Comparison of ENCODE assay signal across 20 mouse cellular contexts in the genomic region with DNA sequence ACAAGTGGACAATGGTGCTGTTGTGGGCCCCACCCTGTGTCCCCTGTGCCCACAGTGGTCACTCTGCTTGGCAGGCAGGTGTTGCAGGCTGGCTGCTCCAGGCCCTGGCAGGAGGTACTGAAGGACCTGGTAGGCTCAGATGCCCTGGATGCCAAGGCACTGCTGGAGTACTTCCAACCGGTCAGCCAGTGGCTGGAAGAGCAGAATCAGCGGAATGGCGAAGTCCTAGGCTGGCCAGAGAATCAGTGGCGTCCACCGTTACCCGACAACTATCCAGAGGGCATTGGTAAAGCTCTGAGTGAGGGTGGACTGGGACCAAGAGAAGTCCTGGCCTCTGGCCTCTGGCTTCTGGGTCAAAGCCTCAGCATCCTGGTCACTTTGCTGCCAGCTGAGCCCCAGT. TPM values are rescaled to one million over a fixed set of nuclear protein-coding genes. Genes with fewer than 3 reads are reported as not detected.
DNase-seq lines count a peak whose midpoint lies in the region; ATAC-seq and TF ChIP-seq lines count a peak whose summit lies in the region.
"Had no signal": no experiment of that assay in that cellular context is flagged by ENCODE, and none has a peak within 500 bp of the region (broad histone marks: within the 10 kb centered on the region; RNA-seq: fewer than 3 reads in every experiment).

No protein-coding gene starts in this region.

- no peak overlapping the region for H3K9ac ChIP-seq in liver, adult 2 months (ENCODE audit: low read depth, low read length)
- no peak overlapping the region for H3K9ac ChIP-seq in liver, embryonic 11.5 days (ENCODE audit: low read depth, low read length)
- H3K9ac ChIP-seq: heart, embryonic 15.5 days; hindbrain, embryonic 13.5 days had no signal

- intact Hi-C loops in gastrocnemius, adult 2 months (cut with DNase I) = loop anchor here (10.0 kb wide), 1 partner anchor 50 kb away; no protein-coding TSS in a partner anchor

- TF ChIP-seq CTCF in liver, adult 2 months (IDR thresholded peaks at IDR 0.05; ENCODE audit: low read depth, low read length) = no peak
- no peak for TF ChIP-seq CTCF in gastrocnemius, adult 2 months (IDR thresholded peaks at IDR 0.05)

- H3K4me1 ChIP-seq in liver, adult 2 months (ENCODE audit: control insufficient read depth, insufficient read depth, low read length) = no peaks in the 10 kb centered on the region
- no peaks in the 10 kb centered on the region for H3K4me1 ChIP-seq in liver, embryonic 11.5 days (replicated peaks; ENCODE audit: control insufficient read depth, insufficient read depth, low read length)
- no peaks in the 10 kb centered on the region; the same call in 1 of the 2 replicates for H3K4me1 ChIP-seq in forebrain, embryonic 10.5 days
- H3K4me1 ChIP-seq: heart, embryonic 15.5 days; hindbrain, embryonic 13.5 days had no signal

- H3K36me3 ChIP-seq in liver, adult 2 months (ENCODE audit: control insufficient read depth, insufficient read depth, low read length) = no peaks in the 10 kb centered on the region
- no peaks in the 10 kb centered on the region for H3K36me3 ChIP-seq in liver, embryonic 11.5 days (ENCODE audit: control insufficient read depth, insufficient read depth, low read length)
- H3K36me3 ChIP-seq in forebrain, embryonic 10.5 days (replicated peaks) = no peaks in the 10 kb centered on the region
- H3K36me3 ChIP-seq: heart, embryonic 15.5 days; hindbrain, embryonic 13.5 days had no signal

- 32% methylated on average over 6 of the region's 6 CpGs for WGBS in liver, adult 2 months
- 91% methylated on average over 6 of the region's 6 CpGs for WGBS in liver, embryonic 11.5 days
- 93% methylated on average over 6 of the region's 6 CpGs for WGBS in forebrain, embryonic 10.5 days

- no peak for TF ChIP-seq POLR2A in liver, adult 2 months (IDR thresholded peaks at IDR 0.05; ENCODE audit: extremely low read depth, insufficient read depth, low read length)

- H3K4me3 ChIP-seq in liver, adult 2 months (ENCODE audit: insufficient read depth, low read depth, low read length) = no peak overlapping the region
- H3K4me3 ChIP-seq in liver, embryonic 11.5 days (ENCODE audit: low read depth, low read length) = no peak overlapping the region
- H3K4me3 ChIP-seq in gastrocnemius, adult 2 months = no peak overlapping the region
- no peak overlapping the region for H3K4me3 ChIP-seq in forebrain, embryonic 10.5 days
- H3K4me3 ChIP-seq: heart, embryonic 15.5 days; hindbrain, embryonic 13.5 days had no signal

- no peak overlapping the region for H3K27ac ChIP-seq in liver, adult 2 months (replicated peaks; ENCODE audit: insufficient read depth, low read depth, low read length)
- no peak overlapping the region for H3K27ac ChIP-seq in liver, embryonic 11.5 days (ENCODE audit: low read depth, low read length)
- peak overlapping the region; percentile 38; the same call in 1 of the 2 replicates for H3K27ac ChIP-seq in gastrocnemius, adult 2 months
- no peak overlapping the region for H3K27ac ChIP-seq in forebrain, embryonic 10.5 days
- H3K27ac ChIP-seq: heart, embryonic 15.5 days; hindbrain, embryonic 13.5 days had no signal

- no peaks in the 10 kb centered on the region for H3K9me3 ChIP-seq in liver, embryonic 11.5 days (ENCODE audit: control insufficient read depth, low read length)
- no peaks in the 10 kb centered on the region for H3K9me3 ChIP-seq in forebrain, embryonic 10.5 days
- H3K9me3 ChIP-seq: heart, embryonic 15.5 days; hindbrain, embryonic 13.5 days had no signal

- no peaks in the 10 kb centered on the region for H3K27me3 ChIP-seq in liver, adult 2 months (ENCODE audit: control insufficient read depth, insufficient read depth, low read length)
- H3K27me3 ChIP-seq in liver, embryonic 11.5 days (replicated peaks; ENCODE audit: control insufficient read depth, insufficient read depth, low read length) = peaks cover 28% of the 10 kb centered on the region
- peaks cover 23% of the 10 kb centered on the region for H3K27me3 ChIP-seq in forebrain, embryonic 10.5 days (ENCODE audit: poor library complexity, severe bottlenecking)

- DNase-seq in cerebellum, adult 11 months = peak; percentile 45
- DNase-seq in cerebellum, postnatal 4 days (ENCODE audit: low spot score in 2 of 2) = no peak
- peak; percentile 92 for DNase-seq in liver, adult 2 months (ENCODE audit: extremely low read depth, low read depth, low spot score)
- DNase-seq in liver, embryonic 11.5 days (ENCODE audit: low spot score) = no peak
- DNase-seq in gastrocnemius, adult 2 months = peak; percentile 81
- DNase-seq in skeletal muscle tissue, adult 2 months (ENCODE audit: low read depth, low spot score) = peak; percentile 62
- no peak for DNase-seq in forebrain, embryonic 10.5 days (ENCODE audit: extremely low spot score, low spot score)
- DNase-seq: lung, adult 2 months; spleen, adult 18-20 months had no signal

- no peak overlapping the region for H3K4me2 ChIP-seq in liver, embryonic 11.5 days
- H3K4me2 ChIP-seq: heart, embryonic 15.5 days; hindbrain, embryonic 13.5 days had no signal

- no peaks in the 10 kb centered on the region for H3K79me2 ChIP-seq in liver, adult 2 months (ENCODE audit: control insufficient read depth, insufficient read depth, low read length)

- ATAC-seq in liver, embryonic 11.5 days (replicated peaks; ENCODE audit: low FRiP score) = no peak
- ATAC-seq in erythroblast, adult 5-6 weeks (replicated peaks; ENCODE audit: low FRiP score, poor library complexity, severe bottlenecking) = no peak
- ATAC-seq: forebrain, embryonic 14.5 days had no signal

RNA-seq across cellular contexts. Expression of a gene that starts 6.8 kb away (rescaled TPM):
- total RNA-seq in liver, adult 2 months (2014; rRNA removed) = 0.28 and 0.74 TPM in 2 replicates
- polyA plus RNA-seq in liver, adult 2 months (2012; rRNA removed) = 0.42 and 0.60 TPM in 2 replicates
- polyA plus RNA-seq in liver, embryonic 11.5 days (2014; fragmentation: Nextera tagmentation; extraction: Ambion mirVana) = 0.26 and 0.39 TPM in 2 replicates
- 10 to 100 TPM; 18.4 to 24.6 TPM for total RNA-seq in gastrocnemius, adult 2 months (2021)
- total RNA-seq in erythroblast, adult 5-6 weeks (2015; ENCODE audit: low replicate concordance) = 0.96 and 7.3 TPM in 2 replicates
- 2.3 and 5.3 TPM in 2 replicates for total RNA-seq in erythroblast, adult 5-6 weeks (2017; ENCODE audit: low replicate concordance)
- polyA plus RNA-seq in forebrain, embryonic 10.5 days (2016; fragmentation: Nextera tagmentation; extraction: Ambion mirVana) = 0.28 and 0.74 TPM in 2 replicates

RNA-seq across cellular contexts. Expression of a gene that starts 19.9 kb away (rescaled TPM):
- total RNA-seq in liver, adult 2 months (2014; rRNA removed) = not detected in 2 replicates
- polyA plus RNA-seq in liver, adult 2 months (2012; rRNA removed) = not detected in 2 replicates
- polyA plus RNA-seq in liver, embryonic 11.5 days (2014; fragmentation: Nextera tagmentation; extraction: Ambion mirVana) = not detected in 2 replicates
- total RNA-seq in gastrocnemius, adult 2 months (2021) = not detected
- total RNA-seq in erythroblast, adult 5-6 weeks (2015; ENCODE audit: low replicate concordance) = not detected in 2 replicates
- not detected in 2 replicates for total RNA-seq in erythroblast, adult 5-6 weeks (2017; ENCODE audit: low replicate concordance)
- polyA plus RNA-seq in forebrain, embryonic 10.5 days (2016; fragmentation: Nextera tagmentation; extraction: Ambion mirVana) = not detected in 2 replicates
- total RNA-seq: adrenal gland, postnatal 36 days had no signal
- polyA plus RNA-seq: embryonic facial prominence, embryonic 14.5 days; forebrain, embryonic 14.5 days; heart, embryonic 15.5 days; large intestine, adult 2 months; limb, embryonic 14.5 days; neural tube, embryonic 14.5 days; urinary bladder, adult 2 months had no signal

RNA-seq across cellular contexts. Expression of a gene that starts 21.5 kb away (rescaled TPM):
- 3.2 and 3.4 TPM in 2 replicates for total RNA-seq in liver, adult 2 months (2014; rRNA removed)
- 2.4 and 3.7 TPM in 2 replicates for polyA plus RNA-seq in liver, adult 2 months (2012; rRNA removed)
- 3.4 and 4.8 TPM in 2 replicates for polyA plus RNA-seq in liver, embryonic 11.5 days (2014; fragmentation: Nextera tagmentation; extraction: Ambion mirVana)
- total RNA-seq in gastrocnemius, adult 2 months (2021) = 1 to 10 TPM; 3.9 to 4.7 TPM
- total RNA-seq in erythroblast, adult 5-6 weeks (2015; ENCODE audit: low replicate concordance) = 0.77 TPM in 1 of 2 replicates, not detected in the other
- total RNA-seq in erythroblast, adult 5-6 weeks (2017; ENCODE audit: low replicate concordance) = 0.28 and 0.77 TPM in 2 replicates
- 14.5 and 15.4 TPM in 2 replicates for polyA plus RNA-seq in forebrain, embryonic 10.5 days (2016; fragmentation: Nextera tagmentation; extraction: Ambion mirVana)

RNA-seq across cellular contexts. Expression of a gene that starts 33.3 kb away (rescaled TPM):
- not detected in 2 replicates for total RNA-seq in liver, adult 2 months (2014; rRNA removed)
- not detected in 2 replicates for polyA plus RNA-seq in liver, adult 2 months (2012; rRNA removed)
- polyA plus RNA-seq in liver, embryonic 11.5 days (2014; fragmentation: Nextera tagmentation; extraction: Ambion mirVana) = 0.12 and 0.26 TPM in 2 replicates
- total RNA-seq in gastrocnemius, adult 2 months (2021) = not detected
- not detected in 2 replicates for total RNA-seq in erythroblast, adult 5-6 weeks (2015; ENCODE audit: low replicate concordance)
- 0.68 TPM in 1 of 2 replicates, not detected in the other for total RNA-seq in erythroblast, adult 5-6 weeks (2017; ENCODE audit: low replicate concordance)
- polyA plus RNA-seq in forebrain, embryonic 10.5 days (2016; fragmentation: Nextera tagmentation; extraction: Ambion mirVana) = 0.39 and 0.58 TPM in 2 replicates
- total RNA-seq: monocyte, adult 5-6 weeks had no signal

Comparison
In these comparisons a context has a peak if more than half of its experiments do, and no peak if none do; other contexts are left out.
1. DNase-seq: peak in cerebellum, adult 11 months (single experiment), liver, adult 2 months (single experiment), gastrocnemius, adult 2 months (single experiment) and skeletal muscle tissue, adult 2 months (single experiment); none in cerebellum, postnatal 4 days (0 of 2), liver, embryonic 11.5 days (single experiment) and forebrain, embryonic 10.5 days (single experiment).